Mouse (Mus musculus) adipocyte (in vitro differentiated cells): ENCODE data around the gene Pdlim4.
A peak's percentile ranks its signal among the peaks of the same experiment; 100 is the strongest.

Experiments
- DNase-seq: peaks from one replicate; pipeline ENCODE4 v3.0.0-alpha.2; 2016; ENCODE audit warnings: low spot score

Pdlim4 gene

GRCm38 (mm10) chr11:54068520-54069371 is at the start of gene Pdlim4:
Gene Pdlim4 (minus strand): TSS chr11:54069014.
- no peak for DNase-seq

- DNase-seq, result no peak
These were observed 48.3 kb upstream of the Pdlim4 start for GRCm38 (mm10) chr11:54117096-54117495.

GRCm38 (mm10) chr11:54116406-54116805 is 47.6 kb upstream of the Pdlim4 start:
- no peak for DNase-seq

- peak; percentile 26 for DNase-seq
These were observed 47.1 kb upstream of the Pdlim4 start for GRCm38 (mm10) chr11:54115911-54116310.

- no peak for DNase-seq
These were observed 46.5 kb upstream of the Pdlim4 start for GRCm38 (mm10) chr11:54115301-54115700.

GRCm38 (mm10) chr11:54114746-54115145 is 45.9 kb upstream of the Pdlim4 start:
- no peak for DNase-seq

- DNase-seq, result peak; percentile 38
These were observed 44.5 kb upstream of the Pdlim4 start for GRCm38 (mm10) chr11:54113352-54113751.

GRCm38 (mm10) chr11:54112920-54113319 is 44.1 kb upstream of the Pdlim4 start:
- DNase-seq, result peak; percentile 99

GRCm38 (mm10) chr11:54111976-54112741 is 43.3 kb upstream of the Pdlim4 start:
- DNase-seq, result peak; percentile 62

- no peak for DNase-seq
These were observed 42.5 kb upstream of the Pdlim4 start for GRCm38 (mm10) chr11:54111291-54111690.

GRCm38 (mm10) chr11:54108894-54109293 is 40.1 kb upstream of the Pdlim4 start:
- peak; percentile 29 for DNase-seq

- no peak for DNase-seq
These were observed 39.3 kb upstream of the Pdlim4 start for GRCm38 (mm10) chr11:54108131-54108530.

GRCm38 (mm10) chr11:54107239-54107638 is 38.4 kb upstream of the Pdlim4 start:
- DNase-seq, result no peak

GRCm38 (mm10) chr11:54106676-54107075 is 37.9 kb upstream of the Pdlim4 start:
- DNase-seq, result no peak

GRCm38 (mm10) chr11:54105011-54105410 is 36.2 kb upstream of the Pdlim4 start:
- DNase-seq, result no peak

- DNase-seq, result no peak
These were observed 34.1 kb upstream of the Pdlim4 start for GRCm38 (mm10) chr11:54102706-54103449.

- DNase-seq, result no peak
These were observed 32.9 kb upstream of the Pdlim4 start for GRCm38 (mm10) chr11:54101701-54102100.

- DNase-seq, result peak; percentile 56
These were observed 32.1 kb upstream of the Pdlim4 start for GRCm38 (mm10) chr11:54100692-54101591.

- no peak for DNase-seq
These were observed 31.4 kb upstream of the Pdlim4 start, which contains the start of gene P4ha2 for GRCm38 (mm10) chr11:54100045-54100691. Gene P4ha2 (plus strand): TSS chr11:54100095.

GRCm38 (mm10) chr11:54093000-54093399 is 24.2 kb upstream of the Pdlim4 start:
- peak; percentile 84 for DNase-seq

- DNase-seq, result no peak
These were observed 23.4 kb upstream of the Pdlim4 start for GRCm38 (mm10) chr11:54092188-54092587.
